Mouse (Mus musculus) 416B (cell line): ENCODE measurements at regions not wholly inside any gene's neighbourhood (a gene's known extent, or its start where the extent isn't known, plus 50 kb on each side); places are given as distances from the start of the nearest gene placed in this dataset.

ENCODE experiments used
- DNase-seq: peaks from one replicate; pipeline ENCODE4 v3.0.0; 2011; ENCODE audit warnings: low read depth

GRCm38 (mm10) chr6:144876758-144877157 lies 95.0 kb upstream of the Sox5 start:
- DNase-seq = no peak

GRCm38 (mm10) chr6:144875862-144876261 lies 94.1 kb upstream of the Sox5 start:
- no peak for DNase-seq

GRCm38 (mm10) chr6:144874251-144874650 lies 92.5 kb upstream of the Sox5 start:
- no peak for DNase-seq

- DNase-seq = no peak
Measured at GRCm38 (mm10) chr6:144870949-144871348, 89.2 kb upstream of the Sox5 start.

- DNase-seq = no peak
Measured at GRCm38 (mm10) chr6:144867333-144867732, 85.6 kb upstream of the Sox5 start.

GRCm38 (mm10) chr6:144864026-144864425 lies 82.2 kb upstream of the Sox5 start:
- no peak for DNase-seq

- no peak for DNase-seq
Measured at GRCm38 (mm10) chr6:144863430-144863994, 81.7 kb upstream of the Sox5 start.

GRCm38 (mm10) chr6:144841510-144841909 lies 59.7 kb upstream of the Sox5 start:
- no peak for DNase-seq

- DNase-seq = no peak
Measured at GRCm38 (mm10) chr6:144839383-144839782, 57.6 kb upstream of the Sox5 start.

- no peak for DNase-seq
Measured at GRCm38 (mm10) chr6:144834323-144835183, 52.8 kb upstream of the Sox5 start.
